Mouse (Mus musculus) urinary bladder, adult 18-20 months (tissue): ENCODE measurements around the gene Mamdc2.
"Not testable (repeated sequence)": the region's sequence is repeated elsewhere in the genome, so short reads cannot be mapped to it uniquely, and the experiment has no call there.

Source experiments
- DNase-seq, 2 experiments: peaks; one replicate each; pipeline ENCODE4 v3.0.0; 2022; ENCODE audit warnings: low spot score in 2 of 2, mixed read lengths in 2 of 2

The Mamdc2 gene

GRCm38 (mm10) chr19:23447988-23448497, at the start of gene Mamdc2:
Gene Mamdc2, minus strand, starts transcription at chr19:23448442.
- peak in 1 of 2 experiments; percentile 1 for DNase-seq

- no peak for DNase-seq
Observed at GRCm38 (mm10) chr19:23498011-23498410, 49.8 kb upstream of the Mamdc2 start.

- no peak for DNase-seq
Observed at GRCm38 (mm10) chr19:23497171-23497917, 49.1 kb upstream of the Mamdc2 start.

GRCm38 (mm10) chr19:23496536-23496935, 48.3 kb upstream of the Mamdc2 start:
- DNase-seq: no peak

GRCm38 (mm10) chr19:23492663-23493062, 44.4 kb upstream of the Mamdc2 start:
- DNase-seq: peak; percentile 29 to 45

- DNase-seq: not testable (repeated sequence)
Observed at GRCm38 (mm10) chr19:23490703-23491102, 42.5 kb upstream of the Mamdc2 start.

- no peak for DNase-seq
Observed at GRCm38 (mm10) chr19:23489780-23490179, 41.5 kb upstream of the Mamdc2 start.

GRCm38 (mm10) chr19:23487421-23487820, 39.2 kb upstream of the Mamdc2 start:
- DNase-seq: no peak

- DNase-seq: no peak
Observed at GRCm38 (mm10) chr19:23486631-23487270, 38.5 kb upstream of the Mamdc2 start.

- no peak for DNase-seq
Observed at GRCm38 (mm10) chr19:23485940-23486600, 37.8 kb upstream of the Mamdc2 start.

- DNase-seq: not testable (repeated sequence)
Observed at GRCm38 (mm10) chr19:23482571-23482970, 34.3 kb upstream of the Mamdc2 start.

- no peak for DNase-seq
Observed at GRCm38 (mm10) chr19:23479597-23479967, 31.3 kb upstream of the Mamdc2 start.

- no peak for DNase-seq
Observed at GRCm38 (mm10) chr19:23478895-23479596, 30.8 kb upstream of the Mamdc2 start.

GRCm38 (mm10) chr19:23477826-23478225, 29.6 kb upstream of the Mamdc2 start:
- no peak for DNase-seq

GRCm38 (mm10) chr19:23467866-23468265, 19.6 kb upstream of the Mamdc2 start:
- no peak for DNase-seq

GRCm38 (mm10) chr19:23467011-23467410, 18.8 kb upstream of the Mamdc2 start:
- no peak for DNase-seq

GRCm38 (mm10) chr19:23457492-23457891, 9.2 kb upstream of the Mamdc2 start:
- DNase-seq: no peak

GRCm38 (mm10) chr19:23451361-23451760, 3.1 kb upstream of the Mamdc2 start:
- DNase-seq: no peak

- DNase-seq: peak in 1 of 2 experiments; percentile 21
Observed at GRCm38 (mm10) chr19:23447221-23447987, 838 bp downstream of the Mamdc2 start.

GRCm38 (mm10) chr19:23444910-23445845, 3.1 kb downstream of the Mamdc2 start:
- no peak for DNase-seq
